Mouse (Mus musculus) midbrain, embryonic 15.5 days (tissue): ENCODE measurements around the gene B3gnt8. TPM values are rescaled to one million over a fixed set of nuclear protein-coding genes. Genes with fewer than 3 reads are reported as not detected.
A peak's percentile ranks its signal among the peaks of the same experiment; 100 is the strongest.

Source experiments
- ATAC-seq: fragments of 200-750 bp; cut with Nextera tagmentation; replicated peaks from 2 replicates; pipeline ENCODE4 v1.8.0; 2017; ENCODE audit warnings: moderate TSS enrichment
- H3K27ac ChIP-seq: fragments of 300-500 bp; sonication (generic); 2 replicates; pipeline ENCODE4 v1.5.1; 2015; ENCODE audit warnings: mild to moderate bottlenecking, inconsistent platforms
- H3K27me3 ChIP-seq: fragments of 300-500 bp; sonication (generic); replicated peaks from 2 replicates; pipeline ENCODE4 v1.6.1; 2015; ENCODE audit warnings: inconsistent platforms
- H3K36me3 ChIP-seq: fragments of 300-500 bp; sonication (generic); replicated peaks from 2 replicates; pipeline ENCODE4 v1.6.1; 2015; ENCODE audit warnings: inconsistent platforms
- H3K4me1 ChIP-seq: fragments of 300-500 bp; sonication (generic); 2 replicates; pipeline ENCODE4 v1.6.1; 2015; ENCODE audit warnings: inconsistent platforms
- H3K4me2 ChIP-seq: fragments of 300-500 bp; sonication (generic); 2 replicates; pipeline ENCODE4 v1.6.1; 2015; ENCODE audit warnings: inconsistent platforms, mild to moderate bottlenecking, moderate library complexity
- H3K4me3 ChIP-seq: fragments of 300-500 bp; sonication (generic); 2 replicates; pipeline ENCODE4 v1.5.1; 2015; ENCODE audit warnings: mild to moderate bottlenecking, inconsistent platforms
- H3K9ac ChIP-seq: fragments of 300-500 bp; sonication (generic); 2 replicates; pipeline ENCODE4 v1.6.1; 2015; ENCODE audit warnings: mild to moderate bottlenecking, inconsistent platforms
- H3K9me3 ChIP-seq: fragments of 300-500 bp; sonication (generic); 2 replicates; pipeline ENCODE4 v1.6.1; 2016; ENCODE audit warnings: inconsistent platforms
- WGBS: fragments of 180-500 bp; shearing (Covaris S2); methylation state at CpG from one replicate; pipeline ENCODE4 v1.1.7; 2015; ENCODE audit warnings: mixed read lengths; 5-methylcytosine and 5-hydroxymethylcytosine counted together
- polyA plus RNA-seq: library from polyadenylated mRNA; unstranded; fragments of >200 nt; fragmentation: Nextera tagmentation; extraction: Ambion mirVana; gene quantifications from 2 replicates; pipeline ENCODE4 v1.2.1, GENCODE M21; 2015

The B3gnt8 gene
- polyA plus RNA-seq, 1 experiment from 2014 or later: 0.68 TPM

DNA sequence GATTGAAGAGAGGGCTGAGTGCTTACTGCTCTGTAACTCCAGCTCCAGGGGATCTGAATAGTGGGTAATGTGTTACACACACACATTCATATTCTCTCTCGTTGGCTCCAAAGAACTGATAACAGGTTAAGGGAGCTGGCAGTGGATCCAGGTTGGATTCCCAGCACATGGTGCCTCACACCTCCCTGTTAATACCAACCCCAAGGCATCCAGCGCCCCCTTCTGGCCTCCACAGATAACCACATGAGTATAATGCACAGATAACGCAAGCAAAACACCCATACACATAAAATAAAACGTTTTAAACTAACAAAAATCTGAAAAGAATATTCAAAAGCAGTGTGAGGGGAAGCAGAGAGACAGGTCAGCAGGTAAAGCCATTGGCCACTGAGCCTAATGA is 46.0 kb downstream of the B3gnt8 start:
- no peak for ATAC-seq
- Histone ChIP-seq H3K4me1 (peaks cover 8% of the 10 kb centered on the region; the same call in 1 of the 2 replicates), H3K4me2 (no peak overlapping the region), H3K4me3 (no peak overlapping the region), H3K9ac (no peak overlapping the region), H3K27ac (no peak overlapping the region), H3K9me3 (no peaks in the 10 kb centered on the region), H3K36me3 (peaks cover 7% of the 10 kb centered on the region; the same call in 1 of the 2 replicates), H3K27me3 (peaks cover 23% of the 10 kb centered on the region)
- 53% methylated on average over 4 of the region's 4 CpGs for WGBS

DNA sequence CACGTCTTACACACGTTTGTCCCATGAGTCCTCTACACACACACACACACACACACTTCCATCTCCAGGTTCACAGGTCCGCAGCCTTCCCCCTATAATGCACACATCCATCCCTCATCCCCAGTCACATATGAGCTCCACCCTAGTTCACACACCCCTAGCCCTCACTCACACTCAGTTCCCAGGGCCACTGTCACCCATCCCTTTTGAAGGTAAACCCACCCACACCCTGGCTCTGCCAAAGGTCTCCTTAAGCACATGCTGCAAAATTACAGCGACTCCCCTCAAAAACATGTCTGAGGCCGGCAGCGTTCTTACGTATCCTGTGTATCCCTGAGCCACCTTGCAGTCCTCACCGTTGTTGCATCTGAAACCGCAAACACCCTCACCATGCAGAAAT is 47.8 kb downstream of the B3gnt8 start:
- Histone ChIP-seq H3K4me1 (peaks cover 8% of the 10 kb centered on the region; the same call in 1 of the 2 replicates), H3K27ac (no peak overlapping the region; the same call in 1 of the 2 replicates), H3K9me3 (no peaks in the 10 kb centered on the region), H3K4me2 (peak overlapping the region; percentile 74), H3K4me3 (peak overlapping the region; percentile 48), H3K36me3 (no peaks in the 10 kb centered on the region), H3K9ac (peak overlapping the region; percentile 66), H3K27me3 (peaks cover 23% of the 10 kb centered on the region)
- peak; percentile 43 for ATAC-seq
- 29% methylated on average over 9 of the region's 9 CpGs for WGBS

DNA sequence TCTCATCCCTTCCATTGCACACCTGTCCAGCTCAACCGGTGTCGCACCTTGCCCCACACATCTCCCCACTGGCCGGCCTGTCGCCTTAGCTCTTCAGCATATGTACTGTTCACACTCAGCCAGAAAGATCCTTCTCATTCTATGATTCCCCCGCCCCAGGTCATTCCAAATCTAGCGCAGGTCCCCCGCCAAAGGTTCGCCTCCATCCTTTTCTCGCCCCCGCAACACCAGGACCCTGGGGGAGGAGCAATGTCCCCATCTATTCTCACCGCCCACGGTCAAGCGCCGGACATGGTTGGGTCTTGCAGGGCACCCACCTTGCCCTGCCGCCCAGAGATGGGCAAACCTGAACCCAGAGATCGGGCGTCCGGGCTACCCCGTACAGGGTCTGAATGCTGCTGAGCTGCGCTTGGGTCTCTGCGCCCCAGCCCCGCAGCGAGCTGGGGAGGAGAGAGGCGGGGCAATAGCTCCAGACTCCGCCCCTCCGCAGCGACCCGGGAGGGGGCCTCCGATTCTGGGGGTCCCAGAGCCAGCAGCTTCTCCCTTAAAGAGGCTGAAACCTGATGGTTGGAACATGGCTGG is 48.4 kb downstream of the B3gnt8 start, which contains the start of gene Tmem91:
TSS of gene Tmem91 (minus strand) at position 448 of the 582 bp plus-strand sequence.
- under 1% methylated on average over 29 of the region's 29 CpGs for WGBS
- H3K4me3 ChIP-seq: peak within 1 kb of the TSS; percentile 48

DNA sequence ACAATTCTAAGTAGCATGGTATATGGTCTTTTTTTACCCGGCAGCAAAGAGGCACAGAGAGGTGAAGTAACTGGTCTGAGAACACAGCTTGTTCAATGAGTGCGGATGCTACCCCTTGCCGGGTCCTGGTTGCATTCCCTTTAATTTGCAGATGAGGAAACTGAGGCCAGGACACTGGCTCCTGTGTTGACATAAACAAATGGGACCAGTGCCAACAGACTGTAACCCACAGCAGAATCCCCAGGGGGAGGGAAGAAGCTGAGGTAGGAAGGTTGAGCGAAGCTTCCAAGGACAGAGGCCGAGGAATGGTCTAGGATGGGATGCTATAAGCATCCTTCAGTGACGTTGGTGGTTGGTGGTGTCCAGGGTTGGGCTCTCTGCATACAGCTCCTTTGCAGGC is 49.0 kb downstream of the B3gnt8 start:
- Histone ChIP-seq H3K4me1 (peaks cover 14% of the 10 kb centered on the region), H3K27ac (no peak overlapping the region), H3K27me3 (peaks cover 23% of the 10 kb centered on the region), H3K4me2 (peak overlapping the region; percentile 74), H3K9ac (no peak overlapping the region), H3K4me3 (peak overlapping the region; percentile 48), H3K9me3 (no peaks in the 10 kb centered on the region), H3K36me3 (no peaks in the 10 kb centered on the region)
- WGBS: 41% methylated on average over 6 of the region's 6 CpGs
- no peak for ATAC-seq

More for the DNA sequence above, 48.4 kb downstream of the B3gnt8 start, which contains the start of gene Tmem91:
- Histone ChIP-seq H3K4me2 (peak within 1 kb of the TSS; percentile 74), H3K9me3 (no peaks in the 10 kb centered on the region), H3K27me3 (peaks cover 23% of the 10 kb centered on the region), H3K36me3 (no peaks in the 10 kb centered on the region), H3K4me1 (peaks cover 9% of the 10 kb centered on the region; the same call in 1 of the 2 replicates), H3K9ac (peak within 1 kb of the TSS; percentile 66), H3K27ac (no peak within 1 kb of the TSS; the same call in 1 of the 2 replicates)
- peak; percentile 48 for ATAC-seq

DNA sequence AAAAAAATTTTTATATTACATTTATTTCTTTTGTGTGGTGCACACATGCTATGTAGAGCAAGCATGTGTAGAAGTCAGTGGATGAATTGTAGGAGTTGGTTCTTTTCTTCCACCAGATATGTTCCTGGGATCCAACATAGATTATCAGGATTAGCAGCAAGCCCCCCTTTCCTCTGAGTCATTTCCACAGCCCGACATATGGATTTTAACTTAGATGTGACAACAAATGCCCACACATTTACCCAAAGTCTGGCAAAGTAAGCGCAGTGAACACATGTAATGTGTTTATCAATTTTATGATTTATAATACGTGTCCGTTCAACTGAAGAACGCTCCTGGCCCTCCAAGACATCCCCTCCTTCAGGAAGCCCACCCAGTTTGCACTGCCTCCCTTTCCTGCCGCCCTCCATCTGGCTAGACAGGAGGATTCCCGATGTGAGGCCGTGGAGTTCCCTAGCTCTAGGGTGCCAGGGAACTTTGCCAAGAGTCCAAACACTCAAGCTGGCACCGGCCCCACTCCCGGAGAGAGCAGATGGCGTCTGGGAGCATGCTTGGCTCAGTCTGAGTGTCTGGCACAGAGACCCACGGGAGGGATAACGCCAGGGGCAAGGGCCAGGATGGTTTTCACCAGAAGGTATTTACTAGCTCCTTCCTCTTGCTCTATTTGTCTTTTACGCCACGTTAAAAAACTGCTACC is 49.8 kb downstream of the B3gnt8 start:
- no peak for ATAC-seq

DNA sequence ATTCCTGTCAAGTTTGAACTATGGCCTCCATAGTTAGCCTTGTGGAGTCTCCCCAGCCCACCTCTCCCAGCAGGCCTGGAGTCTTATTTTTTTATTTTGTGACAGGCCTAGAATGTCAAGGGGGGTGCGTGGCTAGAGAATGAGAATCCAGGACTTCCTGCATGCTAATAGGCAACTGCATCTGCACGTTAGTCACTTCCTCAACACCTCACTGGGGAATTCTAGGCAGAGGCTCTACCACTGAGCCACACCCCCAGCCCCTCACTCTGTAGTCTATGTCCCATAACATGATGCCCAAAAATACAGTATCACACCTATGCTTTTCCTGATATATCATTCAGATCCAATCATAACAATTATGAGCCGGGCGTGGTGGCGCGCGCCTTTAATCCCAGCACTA is 50.6 kb downstream of the B3gnt8 start:
- Histone ChIP-seq H3K4me1 (peaks cover 26% of the 10 kb centered on the region), H3K9ac (no peak overlapping the region), H3K27me3 (peaks cover 23% of the 10 kb centered on the region), H3K9me3 (no peaks in the 10 kb centered on the region), H3K4me3 (no peak overlapping the region), H3K4me2 (no peak overlapping the region), H3K36me3 (no peaks in the 10 kb centered on the region), H3K27ac (peak overlapping the region; percentile 66)
- ATAC-seq: no peak
- 89% methylated on average over 7 of the region's 7 CpGs for WGBS

More for the DNA sequence above, 49.8 kb downstream of the B3gnt8 start:
- Histone ChIP-seq H3K4me3 (no peak overlapping the region), H3K9me3 (no peaks in the 10 kb centered on the region), H3K4me1 (peaks cover 18% of the 10 kb centered on the region), H3K36me3 (no peaks in the 10 kb centered on the region), H3K27ac (peak overlapping the region; percentile 66), H3K9ac (no peak overlapping the region), H3K27me3 (peaks cover 23% of the 10 kb centered on the region), H3K4me2 (no peak overlapping the region)
- 51% methylated on average over 15 of the region's 15 CpGs for WGBS

DNA sequence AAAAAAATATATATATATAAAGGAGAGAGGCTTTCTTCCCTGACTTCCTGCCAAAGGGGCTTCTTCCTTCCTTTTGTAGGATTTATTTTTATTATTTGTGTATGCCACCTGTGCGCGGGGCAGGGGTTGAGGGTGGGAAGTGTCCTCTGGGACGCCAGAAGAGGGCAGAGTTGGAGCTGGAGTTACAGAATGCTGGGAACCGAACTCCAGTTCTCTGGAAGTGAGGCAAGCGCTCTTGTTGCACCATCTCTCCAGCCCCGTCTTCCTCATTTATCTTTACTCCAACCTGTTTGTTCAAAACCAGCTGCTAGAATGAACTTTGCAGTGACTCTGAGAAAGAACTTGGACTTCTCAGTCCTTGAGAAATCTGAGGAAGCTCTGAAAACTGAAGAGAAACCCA is 53.5 kb downstream of the B3gnt8 start:
- H3K27ac ChIP-seq: peak overlapping the region; percentile 98
- WGBS: 18% methylated on average over 6 of the region's 6 CpGs
- peak overlapping the region; percentile 67; the same call in 1 of the 2 replicates for H3K9ac ChIP-seq
- H3K4me3 ChIP-seq: peak overlapping the region; percentile 70
- H3K4me1 ChIP-seq: peaks cover 25% of the 10 kb centered on the region
- H3K9me3 ChIP-seq: no peaks in the 10 kb centered on the region
- no peaks in the 10 kb centered on the region for H3K36me3 ChIP-seq
- H3K4me2 ChIP-seq: peak overlapping the region; percentile 64
- ATAC-seq: no peak
- peaks cover 5% of the 10 kb centered on the region; the same call in 1 of the 2 replicates for H3K27me3 ChIP-seq

DNA sequence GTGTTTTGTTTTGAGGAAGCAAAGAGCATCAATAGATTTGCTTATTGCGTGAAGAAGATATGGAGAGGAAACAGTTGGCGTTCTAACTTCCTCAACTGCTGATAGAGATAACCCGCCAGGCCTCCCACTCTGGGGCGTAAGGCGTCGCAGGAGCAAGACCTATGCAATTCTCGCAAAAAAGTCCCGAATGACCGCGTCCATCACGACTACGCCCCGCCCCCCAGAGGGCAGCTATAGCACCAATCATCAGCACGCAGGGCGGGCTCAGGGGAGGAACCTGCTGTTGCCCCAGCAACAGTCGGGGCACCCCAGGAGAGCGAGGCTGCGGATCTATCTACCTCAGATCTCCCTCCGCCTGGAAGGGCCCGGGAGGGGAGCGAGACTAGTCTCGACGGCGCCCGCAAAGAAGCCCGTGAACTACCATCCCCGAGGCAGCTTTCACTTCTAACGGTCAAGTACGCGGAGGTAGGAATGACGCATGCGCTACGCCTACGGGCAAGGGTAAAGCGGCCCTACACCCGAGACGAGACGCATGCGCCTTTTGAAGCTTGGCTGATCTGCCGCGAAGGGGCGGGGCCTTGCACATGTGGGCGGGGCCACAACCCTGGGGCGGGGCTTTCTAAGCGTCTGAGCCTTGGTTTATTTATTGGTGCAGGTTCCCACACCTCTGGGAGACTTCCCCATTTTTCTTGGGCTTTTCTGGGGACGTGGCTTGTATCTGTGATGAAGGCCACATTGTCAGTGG is 54.2 kb downstream of the B3gnt8 start, which contains the start of gene B9d2:
TSS of gene B9d2 (plus strand) at position 267 of the 745 bp plus-strand sequence.
- under 1% methylated on average over 46 of the region's 46 CpGs for WGBS
- peak within 1 kb of the TSS; percentile 64 for H3K4me2 ChIP-seq

DNA sequence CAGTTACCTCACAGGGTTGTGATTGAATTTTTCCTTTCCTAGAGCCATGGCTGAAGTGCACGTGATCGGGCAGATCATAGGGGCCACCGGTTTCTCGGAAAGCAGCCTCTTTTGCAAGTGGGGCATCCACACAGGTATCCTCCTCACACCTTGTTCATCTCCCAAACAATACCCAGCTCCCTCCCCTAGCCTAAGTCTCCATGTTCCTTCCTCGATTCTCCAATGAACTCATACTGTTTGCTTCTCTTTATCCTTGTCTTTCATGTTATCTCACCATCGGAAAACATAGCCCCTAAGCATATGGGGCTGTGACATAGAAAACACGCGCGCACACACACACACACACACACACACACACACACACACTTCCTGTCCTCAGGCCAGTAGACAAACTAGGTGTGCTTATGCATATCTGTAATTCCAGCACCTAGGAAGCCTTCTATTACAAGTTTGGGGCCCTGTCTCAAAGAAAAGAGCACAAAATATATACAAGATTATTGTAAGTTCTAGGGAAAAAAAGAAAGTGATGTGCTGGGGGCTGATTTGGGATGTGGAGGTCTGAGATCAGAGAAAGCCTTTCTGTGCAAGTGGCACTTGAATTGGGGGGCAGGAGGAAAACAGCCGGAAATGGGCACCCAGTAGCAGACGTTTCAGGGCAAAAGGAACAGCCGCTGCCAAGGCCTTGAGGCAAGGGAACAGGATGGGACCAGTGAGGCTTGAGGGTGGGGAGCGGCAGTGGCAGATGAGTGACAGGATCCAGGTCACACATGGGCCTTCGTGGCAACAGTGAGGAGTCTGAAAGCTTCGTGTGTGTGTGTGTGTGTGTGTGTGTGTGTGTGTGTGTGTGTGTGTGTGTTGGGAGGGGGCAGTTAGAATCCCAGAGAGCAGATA is 55.1 kb downstream of the B3gnt8 start:
- peak overlapping the region; percentile 98 for H3K27ac ChIP-seq
- WGBS: 57% methylated on average over 15 of the region's 15 CpGs
- H3K4me1 ChIP-seq: peaks cover 25% of the 10 kb centered on the region
- peak overlapping the region; percentile 64 for H3K4me2 ChIP-seq
- H3K36me3 ChIP-seq: no peaks in the 10 kb centered on the region
- no peaks in the 10 kb centered on the region for H3K9me3 ChIP-seq
- H3K27me3 ChIP-seq: peaks cover 12% of the 10 kb centered on the region
- peak overlapping the region; percentile 67 for H3K9ac ChIP-seq
- ATAC-seq: 0 out of 2 replicates have a peak, but pooled peaks have one; percentile 4
- peak overlapping the region; percentile 70 for H3K4me3 ChIP-seq

More for the DNA sequence above, 54.2 kb downstream of the B3gnt8 start, which contains the start of gene B9d2:
- Histone ChIP-seq H3K36me3 (no peaks in the 10 kb centered on the region), H3K9me3 (no peaks in the 10 kb centered on the region), H3K27me3 (peaks cover 4% of the 10 kb centered on the region), H3K4me3 (peak within 1 kb of the TSS; percentile 70), H3K27ac (peak within 1 kb of the TSS; percentile 98), H3K4me1 (peaks cover 23% of the 10 kb centered on the region), H3K9ac (peak within 1 kb of the TSS; percentile 67)
- ATAC-seq: peak; percentile 95

DNA sequence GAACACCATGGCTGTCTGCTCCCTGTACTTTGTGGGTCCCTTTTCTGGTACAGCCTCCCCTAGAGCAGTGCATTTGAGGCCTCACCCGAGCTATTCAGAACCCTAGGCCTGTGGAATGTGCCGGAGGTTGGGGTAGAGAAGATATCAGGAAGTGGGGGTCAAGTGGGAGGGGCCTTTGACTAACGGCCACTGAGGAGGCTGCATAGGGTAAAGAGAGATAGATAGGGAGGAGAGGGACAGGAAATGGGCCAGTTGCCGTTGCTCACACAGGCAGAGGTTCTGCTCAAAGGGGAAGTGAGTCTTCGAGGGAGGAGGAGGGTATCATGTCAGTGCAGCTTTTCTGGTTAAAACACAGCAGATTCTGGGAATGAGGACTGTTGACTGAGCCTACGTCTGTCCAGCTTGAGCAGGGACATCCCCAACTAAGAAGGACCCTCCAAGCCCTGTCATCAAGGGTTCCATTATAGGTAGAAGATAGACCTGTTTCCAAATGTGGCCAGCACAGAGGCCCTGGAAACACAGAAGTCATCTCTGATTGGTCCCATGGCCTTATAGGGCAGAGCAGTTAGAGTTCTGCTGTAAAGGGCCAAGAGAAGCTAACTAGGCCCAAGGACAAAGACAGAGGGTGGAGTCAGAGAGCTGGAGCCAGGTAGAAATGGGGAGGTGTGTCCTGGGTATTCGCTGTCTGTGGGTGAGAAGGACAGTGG is 57.2 kb downstream of the B3gnt8 start:
- WGBS: 77% methylated on average over 7 of the region's 7 CpGs
- H3K27me3 ChIP-seq: peaks cover 32% of the 10 kb centered on the region
- peaks cover 45% of the 10 kb centered on the region for H3K4me1 ChIP-seq
- no peak for ATAC-seq
- H3K36me3 ChIP-seq: no peaks in the 10 kb centered on the region
- H3K4me2 ChIP-seq: no peak overlapping the region
- H3K4me3 ChIP-seq: no peak overlapping the region
- no peak overlapping the region for H3K27ac ChIP-seq
- H3K9me3 ChIP-seq: no peaks in the 10 kb centered on the region
- no peak overlapping the region for H3K9ac ChIP-seq

DNA sequence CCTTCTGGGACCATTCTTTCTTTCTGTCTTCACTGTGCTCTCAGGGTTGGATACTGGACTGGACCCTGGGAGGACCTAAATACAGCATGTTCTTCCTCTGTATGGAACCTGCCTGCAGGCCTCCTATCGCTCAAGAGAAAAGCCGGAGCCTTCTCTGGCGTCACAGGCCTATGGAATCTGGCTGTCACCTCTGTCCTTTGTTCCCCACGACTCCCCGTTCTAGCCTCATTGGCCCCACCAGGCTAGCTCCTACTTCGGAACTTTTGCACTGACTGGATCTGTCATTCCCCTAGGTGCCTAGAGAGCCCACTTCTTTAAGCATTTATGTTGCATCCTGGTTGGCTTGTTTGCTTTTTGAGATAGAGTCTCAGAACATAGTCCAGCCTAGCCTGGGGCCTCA is 58.2 kb downstream of the B3gnt8 start:
- no peak overlapping the region for H3K9ac ChIP-seq
- no peaks in the 10 kb centered on the region for H3K36me3 ChIP-seq
- peaks cover 42% of the 10 kb centered on the region for H3K27me3 ChIP-seq
- H3K4me3 ChIP-seq: no peak overlapping the region
- 86% methylated on average over 6 of the region's 6 CpGs for WGBS
- H3K4me1 ChIP-seq: peaks cover 55% of the 10 kb centered on the region
- no peak overlapping the region for H3K27ac ChIP-seq
- no peak overlapping the region for H3K4me2 ChIP-seq
- no peak for ATAC-seq
- H3K9me3 ChIP-seq: no peaks in the 10 kb centered on the region
